Mouse (Mus musculus): ENCODE measurements around the gene Omg. TPM values are rescaled to one million over a fixed set of nuclear protein-coding genes. Genes with fewer than 3 reads are reported as not detected.

Omg gene
- polyA plus RNA-seq, 1 experiment from 2014 or later: not detected

DNA sequence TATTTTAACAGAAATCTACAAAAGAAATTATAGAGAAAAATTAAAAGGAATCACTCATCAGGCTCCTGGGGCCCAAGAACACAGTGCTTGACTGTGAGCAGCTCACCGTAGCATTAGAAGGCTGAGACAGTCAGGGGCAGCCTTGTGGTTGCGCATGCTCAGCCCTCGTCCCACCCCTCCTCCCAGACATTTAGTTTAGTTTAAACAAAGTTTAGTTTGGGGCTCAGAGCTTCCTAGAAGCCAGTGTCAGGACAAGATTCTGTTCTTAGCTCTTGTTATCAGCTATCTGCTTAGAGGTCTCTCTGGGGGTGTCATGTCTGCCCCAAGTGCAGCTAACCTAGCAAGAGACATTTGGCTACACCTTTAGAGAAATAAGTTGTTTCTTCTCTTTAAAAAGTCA is 24.7 kb upstream of the Omg start:
- DNase-seq (ENCODE audit: low read depth, low spot score): no peak
- in situ Hi-C loops (cut with MboI; ENCODE audit: low pct_unique_long_range_greater_than_20kb): no loop called here
- no peak for TF ChIP-seq CTCF (IDR thresholded peaks at IDR 0.05)
- POLR2A ChIA-PET: no interaction called here
- ATAC-seq: no peak
- CTCF ChIA-PET: no interaction called here
- no peaks in the 10 kb centered on the region for H3K27me3 ChIP-seq

DNA sequence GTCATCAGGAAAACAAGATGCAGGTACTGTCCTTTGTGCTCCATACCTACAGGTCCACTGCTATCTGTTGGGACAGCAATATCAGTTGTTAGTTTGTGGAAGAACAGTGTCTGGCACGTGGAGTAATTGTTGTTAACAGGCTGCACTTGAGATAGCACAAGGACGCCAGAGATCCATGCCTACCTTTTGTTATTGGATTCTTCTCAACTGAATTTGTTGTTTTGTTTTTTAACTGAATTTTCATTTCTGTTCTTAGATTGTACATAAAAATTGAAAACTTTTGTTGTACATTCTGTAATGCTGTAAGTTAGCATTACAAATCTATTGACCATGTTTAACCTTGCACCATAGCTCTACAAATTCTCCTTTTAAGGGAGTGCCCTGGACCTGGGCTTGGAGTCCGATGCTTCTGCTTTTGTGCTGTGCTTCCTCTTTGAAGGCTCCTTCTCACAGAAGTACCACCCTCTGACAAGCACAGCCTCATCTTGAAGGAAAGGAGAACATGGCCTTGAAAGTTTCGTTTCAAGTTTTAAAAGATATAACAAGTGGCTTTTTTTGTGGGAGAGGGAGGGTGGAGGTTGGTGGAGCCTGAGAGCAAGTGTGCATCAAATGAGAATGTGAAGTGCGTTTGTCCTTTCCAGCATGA is 24.0 kb upstream of the Omg start:
- in situ Hi-C loops (cut with MboI; ENCODE audit: low pct_unique_long_range_greater_than_20kb): no loop called here

DNA sequence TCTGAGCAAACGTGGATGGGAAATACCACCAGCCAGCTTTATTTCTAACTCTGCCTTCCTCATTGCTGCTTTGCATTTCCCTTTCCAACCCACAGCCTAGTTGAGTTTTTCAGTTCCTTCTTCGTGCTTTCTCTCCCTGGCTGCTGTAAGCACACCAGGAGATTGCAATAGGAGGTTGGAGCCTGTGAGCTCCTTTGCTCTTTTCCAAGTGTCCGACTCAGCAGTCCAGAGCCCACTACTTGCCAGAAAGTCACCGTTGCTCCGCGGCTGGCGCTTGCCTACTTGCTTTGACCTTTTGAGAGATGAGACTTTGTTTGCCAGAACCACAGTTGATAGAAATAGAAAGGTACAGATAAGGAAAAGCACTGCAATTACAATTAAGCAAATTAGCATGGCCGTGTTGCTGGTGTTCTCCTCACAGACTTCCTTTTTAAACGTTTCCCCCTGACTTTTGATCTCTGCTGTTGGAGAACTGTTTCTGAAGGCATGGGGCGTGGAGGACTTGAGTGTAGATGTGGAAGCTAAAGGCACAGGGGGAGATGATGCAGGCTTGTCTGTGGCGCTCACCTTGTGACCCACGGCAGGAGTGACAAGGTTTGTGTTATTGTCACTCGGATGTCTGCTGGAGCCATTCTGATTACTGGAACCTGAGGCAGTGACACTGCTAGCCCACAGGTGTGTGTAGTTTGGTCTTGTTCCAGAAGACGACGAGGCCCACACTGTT is 23.3 kb upstream of the Omg start:
- ChIA-PET POLR2A (no interaction called here), CTCF (interaction anchor here (1.2 kb wide), 1 partner anchor 26 kb away, joined by 3 read pairs; no protein-coding TSS in a partner anchor)
- no peaks in the 10 kb centered on the region for H3K27me3 ChIP-seq
- no peak for TF ChIP-seq CTCF (IDR thresholded peaks at IDR 0.05)
- DNase-seq (ENCODE audit: low read depth, low spot score) (no peak), ATAC-seq (no peak)
- in situ Hi-C loops (cut with MboI; ENCODE audit: low pct_unique_long_range_greater_than_20kb): no loop called here

More for the DNA sequence above, 24.0 kb upstream of the Omg start:
- H3K27me3 ChIP-seq: no peaks in the 10 kb centered on the region
- no peak for TF ChIP-seq CTCF (IDR thresholded peaks at IDR 0.05)
- ATAC-seq: no peak
- ChIA-PET POLR2A (no interaction called here), CTCF (no interaction called here)
- DNase-seq (ENCODE audit: low read depth, low spot score): no peak

DNA sequence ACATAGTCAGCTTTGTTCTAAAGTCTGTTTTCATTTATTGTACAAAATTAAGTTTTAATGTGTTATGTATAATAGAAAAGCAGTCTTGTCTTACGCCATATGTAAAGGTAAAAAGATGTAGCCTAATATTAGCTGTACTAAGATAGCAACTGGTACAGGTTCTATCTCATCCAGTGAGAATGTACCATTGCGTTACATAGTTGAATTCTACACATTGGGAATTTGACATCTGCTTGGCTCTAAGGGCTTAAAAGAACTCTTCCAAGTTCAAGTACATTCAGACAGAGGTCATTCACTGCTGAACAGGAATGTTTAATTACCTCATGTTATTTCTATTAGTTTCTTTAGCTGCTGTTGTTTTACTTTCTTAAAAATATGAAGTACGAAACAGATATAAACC is 22.7 kb upstream of the Omg start:
- ATAC-seq (no peak), DNase-seq (ENCODE audit: low read depth, low spot score) (no peak)
- ChIA-PET CTCF (interaction anchor here (1.2 kb wide), 1 partner anchor 26 kb away, joined by 3 read pairs; no protein-coding TSS in a partner anchor), POLR2A (no interaction called here)
- no peak for TF ChIP-seq CTCF (IDR thresholded peaks at IDR 0.05)
- in situ Hi-C loops (cut with MboI; ENCODE audit: low pct_unique_long_range_greater_than_20kb): no loop called here
- no peaks in the 10 kb centered on the region for H3K27me3 ChIP-seq

DNA sequence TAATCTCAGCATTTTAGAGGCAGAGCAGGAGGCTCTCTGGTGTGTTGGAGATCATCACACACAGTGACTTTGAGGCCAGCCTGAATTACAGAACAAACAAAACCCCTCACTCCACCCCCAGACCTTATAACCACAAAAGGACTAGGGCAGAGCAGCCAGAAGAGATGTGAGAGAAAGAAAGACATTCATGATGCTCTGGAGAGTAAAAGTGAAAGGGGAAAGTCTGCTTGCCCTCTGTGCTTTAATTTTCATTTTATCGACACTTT is 20.4 kb upstream of the Omg start:
- no peak for TF ChIP-seq CTCF (IDR thresholded peaks at IDR 0.05)
- no peaks in the 10 kb centered on the region for H3K27me3 ChIP-seq
- in situ Hi-C loops (cut with MboI; ENCODE audit: low pct_unique_long_range_greater_than_20kb): no loop called here
- ChIA-PET POLR2A (no interaction called here), CTCF (no interaction called here)
- DNase-seq (ENCODE audit: low read depth, low spot score) (no peak), ATAC-seq (no peak)

DNA sequence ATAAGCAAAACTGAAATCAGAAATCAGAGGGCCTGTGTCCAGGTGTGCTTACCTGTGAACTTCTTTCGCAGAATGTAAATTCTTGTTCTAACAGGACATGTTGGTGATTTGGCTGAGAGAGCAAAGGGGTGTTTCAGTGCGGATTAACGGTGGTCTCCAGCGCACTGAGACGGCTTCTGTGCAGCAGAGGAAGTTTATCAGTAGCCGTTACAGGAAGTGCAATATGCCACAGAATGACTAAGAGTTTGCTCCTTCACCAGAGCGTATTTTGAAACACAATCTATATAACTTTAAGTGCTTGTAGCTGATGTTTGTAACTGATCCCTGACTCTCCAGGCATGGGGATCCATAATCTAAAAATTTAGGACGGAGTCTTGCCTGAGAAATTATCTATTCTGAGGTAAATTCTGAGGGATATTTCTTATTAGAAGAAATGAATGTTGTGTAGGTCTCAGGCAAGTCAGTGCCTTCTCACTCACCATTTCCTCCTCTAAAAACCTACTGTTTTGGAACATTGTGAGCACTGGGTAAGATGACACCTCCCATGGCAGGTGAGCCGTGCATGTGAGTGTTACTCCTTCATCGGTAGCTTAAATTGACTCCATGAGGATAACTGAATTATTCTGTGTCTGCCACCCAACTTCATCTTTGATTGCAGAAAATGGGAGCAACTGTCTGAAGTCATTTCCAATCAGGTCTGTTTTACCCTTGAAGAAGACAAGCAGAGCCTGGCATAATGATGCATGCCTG is 19.9 kb upstream of the Omg start, which contains the start of gene Evi2b:
Gene Evi2b (minus strand): TSS at position 203 of the 750 bp plus-strand sequence.
- DNase-seq (ENCODE audit: low read depth, low spot score) (no peak), ATAC-seq (no peak)
- POLR2A ChIA-PET: no interaction called here
- H3K27me3 ChIP-seq: no peaks in the 10 kb centered on the region
- TF ChIP-seq CTCF (IDR thresholded peaks at IDR 0.05): no peak
- CTCF ChIA-PET: no interaction called here
- in situ Hi-C loops (cut with MboI; ENCODE audit: low pct_unique_long_range_greater_than_20kb): no loop called here

DNA sequence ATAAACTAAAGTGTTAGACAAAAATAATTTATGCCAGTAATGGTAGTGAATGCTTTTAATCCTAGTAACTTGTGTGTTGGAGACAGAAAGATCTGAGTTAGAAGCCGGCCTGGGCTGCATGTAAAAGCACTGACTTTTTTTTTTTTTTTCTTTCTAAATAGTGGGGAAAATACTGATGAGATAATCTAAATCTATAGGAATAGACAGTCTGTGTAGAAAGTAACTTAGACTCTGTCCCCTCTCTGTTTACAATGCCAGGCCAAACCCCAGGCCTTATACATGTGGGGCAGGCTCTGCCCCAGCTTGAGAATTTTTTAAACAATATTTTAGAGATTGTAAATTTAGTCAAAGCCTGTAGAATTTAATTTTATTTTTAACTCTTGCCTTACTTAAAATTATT is 19.1 kb upstream of the Omg start:
- in situ Hi-C loops (cut with MboI; ENCODE audit: low pct_unique_long_range_greater_than_20kb): no loop called here
- H3K27me3 ChIP-seq: no peaks in the 10 kb centered on the region
- no peak for DNase-seq (ENCODE audit: low read depth, low spot score)
- no peak for TF ChIP-seq CTCF (IDR thresholded peaks at IDR 0.05)
- ATAC-seq: no peak
- ChIA-PET CTCF (no interaction called here), POLR2A (interaction anchor here (0.6 kb wide), 1 partner anchor 328 kb away, joined by 4 read pairs; no protein-coding TSS in a partner anchor)

DNA sequence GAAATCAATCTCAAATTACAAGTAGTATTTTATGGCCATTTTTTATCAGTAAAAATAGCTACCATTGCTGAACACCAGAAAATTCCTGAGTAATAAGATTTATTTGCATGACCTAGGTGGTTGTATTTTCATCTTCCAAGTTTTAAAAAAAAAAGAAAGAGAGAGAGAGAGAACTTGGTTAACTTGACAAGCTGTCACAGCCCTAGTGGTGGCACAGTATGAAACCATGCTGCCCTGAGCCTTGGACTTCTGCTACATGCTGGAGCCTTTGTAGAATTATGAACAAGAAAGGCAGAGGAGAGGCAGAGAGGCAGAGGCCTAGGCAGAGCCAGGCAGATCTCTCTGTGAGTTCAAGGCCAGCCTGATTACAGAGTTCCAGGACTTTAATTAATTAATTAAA is 18.0 kb upstream of the Omg start:
- ChIA-PET POLR2A (interaction anchor here (0.7 kb wide), 1 partner anchor 425 kb away, joined by 3 read pairs; no protein-coding TSS in a partner anchor), CTCF (interaction anchor here (1.3 kb wide), 1 partner anchor 12 kb away, joined by 3 read pairs; no protein-coding TSS in a partner anchor)
- no peak for TF ChIP-seq CTCF (IDR thresholded peaks at IDR 0.05)
- in situ Hi-C loops (cut with MboI; ENCODE audit: low pct_unique_long_range_greater_than_20kb): no loop called here
- ATAC-seq (no peak), DNase-seq (ENCODE audit: low read depth, low spot score) (no peak)
- H3K27me3 ChIP-seq: no peaks in the 10 kb centered on the region

DNA sequence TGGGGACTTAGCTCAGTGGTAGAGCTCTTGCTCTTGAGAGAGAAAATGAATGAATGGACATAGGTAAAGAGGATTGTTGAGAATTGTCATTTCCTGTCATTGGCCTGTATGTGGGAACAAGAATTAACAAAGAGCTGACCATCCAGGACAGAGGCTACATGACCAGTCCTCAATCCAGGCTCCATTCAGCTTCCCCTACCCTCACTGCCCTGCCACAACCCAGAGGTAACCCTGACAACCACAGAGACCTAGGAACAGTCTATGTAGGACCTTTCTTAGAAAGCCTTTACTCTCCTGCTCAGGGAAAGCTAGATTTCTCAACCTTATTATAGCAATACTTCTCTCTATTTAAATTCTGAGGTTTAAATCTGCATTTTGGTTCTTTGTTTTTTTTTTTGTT is 16.9 kb upstream of the Omg start:
- in situ Hi-C loops (cut with MboI; ENCODE audit: low pct_unique_long_range_greater_than_20kb): no loop called here
- no peak for DNase-seq (ENCODE audit: low read depth, low spot score)
- H3K27me3 ChIP-seq: no peaks in the 10 kb centered on the region
- TF ChIP-seq CTCF (IDR thresholded peaks at IDR 0.05): no peak
- ChIA-PET POLR2A (no interaction called here), CTCF (interaction anchor here (1.3 to 1.9 kb wide), 3 partner anchors 13 to 21 kb away, joined by 4 to 6 read pairs (median 6); no protein-coding TSS in a partner anchor)
- ATAC-seq: no peak

DNA sequence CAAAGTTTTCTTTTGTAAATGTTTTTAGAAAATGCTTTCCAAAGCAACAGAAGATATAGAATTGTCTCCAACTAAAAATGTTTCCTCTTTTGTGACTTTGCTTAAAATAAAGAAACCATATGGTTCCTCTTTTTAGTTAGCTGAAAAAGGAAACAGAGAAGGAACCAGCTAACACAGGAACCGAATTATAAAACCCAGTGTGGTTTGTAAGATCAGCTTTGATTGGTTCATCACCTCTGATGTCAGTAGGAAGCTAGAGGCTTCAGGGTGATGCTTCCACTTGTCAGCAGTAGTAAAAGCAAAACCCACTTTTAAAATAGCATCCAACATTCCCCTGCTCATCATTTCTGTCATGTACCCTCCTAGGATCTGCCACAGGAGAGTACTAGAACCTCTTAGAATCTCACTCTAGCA is 16.0 kb upstream of the Omg start:
- H3K27me3 ChIP-seq: no peaks in the 10 kb centered on the region
- in situ Hi-C loops (cut with MboI; ENCODE audit: low pct_unique_long_range_greater_than_20kb): no loop called here
- ChIA-PET CTCF (interaction anchor here (1.3 to 1.9 kb wide), 3 partner anchors 14 to 20 kb away, joined by 4 to 6 read pairs (median 6); no protein-coding TSS in a partner anchor), POLR2A (interaction anchor here (0.6 kb wide), 1 partner anchor 15 kb away, joined by 3 read pairs; no protein-coding TSS in a partner anchor)
- ATAC-seq (no peak), DNase-seq (ENCODE audit: low read depth, low spot score) (no peak)
- no peak for TF ChIP-seq CTCF (IDR thresholded peaks at IDR 0.05)

DNA sequence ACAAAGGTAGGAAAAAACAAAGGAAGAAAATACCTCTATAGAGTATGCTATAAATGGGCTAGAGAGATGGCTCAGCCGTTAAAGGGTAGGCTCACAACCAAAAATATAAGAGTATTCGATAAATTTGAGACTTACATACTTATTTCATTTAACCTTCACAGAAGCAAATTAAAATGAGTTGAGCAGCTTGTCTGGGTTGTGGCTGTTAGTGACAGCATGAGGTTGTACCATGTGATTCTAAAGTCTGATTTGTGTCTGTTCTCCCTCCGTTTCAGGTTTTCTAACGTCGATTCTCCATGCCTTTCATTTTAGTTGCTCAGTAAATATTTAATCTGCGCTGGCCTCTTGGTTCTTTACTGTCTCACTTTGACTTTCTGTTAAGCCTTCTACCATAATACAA is 15.4 kb upstream of the Omg start:
- in situ Hi-C loops (cut with MboI; ENCODE audit: low pct_unique_long_range_greater_than_20kb): no loop called here
- ChIA-PET POLR2A (no interaction called here), CTCF (interaction anchor here (1.3 to 1.9 kb wide), 2 partner anchors 14 kb away, joined by 6 read pairs; no protein-coding TSS in a partner anchor)
- H3K27me3 ChIP-seq: no peaks in the 10 kb centered on the region
- TF ChIP-seq CTCF (IDR thresholded peaks at IDR 0.05): no peak
- no peak for ATAC-seq
- no peak for DNase-seq (ENCODE audit: low read depth, low spot score)
